Mouse (Mus musculus) liver, postnatal 0 days (tissue): ENCODE measurements around the gene Ttc27.

Experiments used
- CTCF ChIP-seq: sonication (generic); IDR thresholded peaks from 2 replicates; pipeline ENCODE4 v1.5.1; 2016; ENCODE audit warnings: antibody characterized with exemption, low read depth
- EP300 ChIP-seq: IDR thresholded peaks from 2 replicates; pipeline ENCODE4 v1.6.1; 2016; ENCODE audit warnings: antibody characterized with exemption, low read depth, mild to moderate bottlenecking

DNA sequence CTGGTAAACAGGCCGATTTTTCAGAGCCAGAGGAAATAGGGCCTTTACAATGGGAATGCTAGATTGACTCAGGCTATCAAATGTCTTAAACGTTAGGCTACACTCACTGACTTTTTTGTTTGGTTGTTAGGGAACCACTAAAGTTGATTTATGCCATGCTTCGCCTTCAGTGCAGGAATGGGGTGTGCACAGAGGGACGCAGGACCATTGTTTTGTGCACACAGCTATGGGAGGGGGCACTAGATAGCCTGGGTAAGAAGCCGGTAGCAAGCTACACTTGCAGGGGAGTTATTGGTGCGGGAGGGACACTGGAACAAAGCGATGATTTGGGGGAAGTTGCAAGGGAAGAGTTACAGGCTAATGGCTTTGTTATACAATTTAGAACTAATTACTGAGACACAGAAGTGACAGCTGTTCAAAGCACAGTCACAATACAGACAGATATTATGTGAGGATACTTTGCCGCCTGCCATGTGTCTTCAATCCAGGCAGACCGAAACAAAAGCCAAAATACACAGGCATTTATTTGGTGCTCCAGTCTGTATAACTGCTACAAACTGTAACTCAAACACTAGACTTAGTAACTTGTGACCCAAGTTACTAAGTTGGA lies 86.9 kb downstream of the Ttc27 start:
- TF ChIP-seq CTCF (no peak), EP300 (no peak)
